Mouse (Mus musculus) right cerebral cortex, postnatal 10 days (tissue): Measurements from ENCODE around the gene Usp34.
"Not testable (repeated sequence)": the region's sequence is repeated elsewhere in the genome, so short reads cannot be mapped to it uniquely, and the experiment has no call there.

ENCODE experiments used
- DNase-seq, 2 experiments: peaks; one replicate each; pipeline ENCODE4 v3.0.0; 2021; ENCODE audit warnings: low spot score in 2 of 2

Gene Usp34

DNA sequence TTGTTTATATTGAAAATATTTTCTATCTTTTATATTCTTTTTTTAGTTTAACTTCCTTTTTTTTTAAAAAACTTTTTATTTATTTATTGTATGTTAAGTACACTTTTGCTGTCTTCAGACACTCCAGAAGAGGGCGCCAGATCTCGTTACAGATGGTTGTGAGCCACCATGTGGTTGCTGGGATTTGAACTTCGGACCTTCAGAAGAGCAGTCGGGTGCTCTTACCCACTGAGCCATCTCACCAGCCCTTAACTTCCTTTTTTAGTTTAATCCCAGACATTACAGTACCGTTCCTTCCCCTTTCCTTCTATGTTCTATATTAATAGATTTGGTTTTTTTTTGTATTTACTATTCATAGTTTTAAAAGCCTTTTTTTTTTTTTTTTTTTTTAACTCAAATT lies 50.5 kb downstream of the Usp34 start:
- DNase-seq = not testable (repeated sequence)

DNA sequence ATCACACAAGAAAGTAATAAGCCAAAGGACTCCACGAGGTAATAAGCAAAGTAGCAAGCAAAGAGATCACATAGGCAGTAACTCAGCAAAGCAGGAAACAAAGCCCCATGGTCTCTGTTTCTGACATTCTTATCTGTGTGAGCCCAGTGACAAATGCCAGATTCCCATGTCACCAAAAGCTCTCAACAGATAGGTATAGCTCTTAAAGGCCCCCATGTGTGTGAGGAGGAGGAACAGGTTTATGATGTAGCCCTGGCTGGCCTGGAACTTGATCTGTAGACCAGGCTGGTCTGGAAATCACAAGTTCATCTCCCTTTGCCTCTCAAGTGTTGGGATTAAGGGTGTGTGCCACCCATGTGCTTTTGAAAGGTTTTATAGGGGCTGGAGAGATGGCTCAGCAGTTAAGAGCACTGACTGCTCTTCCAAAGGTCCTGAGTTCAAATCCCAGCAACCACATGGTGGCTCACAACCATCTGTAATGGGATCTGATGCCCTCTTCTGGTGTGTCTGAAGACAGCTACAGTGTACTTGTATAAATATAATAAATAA lies 53.1 kb downstream of the Usp34 start:
- DNase-seq = not testable (repeated sequence)

DNA sequence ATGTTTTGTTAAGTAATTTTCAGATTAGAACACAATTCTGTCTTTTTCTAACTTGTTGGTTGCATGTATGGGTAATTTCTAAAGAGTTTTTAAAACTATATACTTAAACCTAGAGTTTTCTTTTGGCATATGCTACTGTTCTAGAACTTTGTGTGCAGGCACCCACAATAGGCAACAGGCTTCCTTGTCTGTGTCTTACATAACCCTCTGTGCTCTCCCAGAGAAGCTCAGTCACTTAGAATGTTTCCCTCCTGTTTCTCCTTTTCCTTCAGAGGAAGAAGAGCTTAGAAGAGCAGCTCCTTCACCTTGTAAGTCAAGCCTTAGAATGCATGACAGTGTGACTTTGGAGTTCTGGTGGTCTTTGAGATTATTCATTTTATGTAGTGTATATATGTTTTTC lies 55.6 kb downstream of the Usp34 start:
- no peak for DNase-seq

DNA sequence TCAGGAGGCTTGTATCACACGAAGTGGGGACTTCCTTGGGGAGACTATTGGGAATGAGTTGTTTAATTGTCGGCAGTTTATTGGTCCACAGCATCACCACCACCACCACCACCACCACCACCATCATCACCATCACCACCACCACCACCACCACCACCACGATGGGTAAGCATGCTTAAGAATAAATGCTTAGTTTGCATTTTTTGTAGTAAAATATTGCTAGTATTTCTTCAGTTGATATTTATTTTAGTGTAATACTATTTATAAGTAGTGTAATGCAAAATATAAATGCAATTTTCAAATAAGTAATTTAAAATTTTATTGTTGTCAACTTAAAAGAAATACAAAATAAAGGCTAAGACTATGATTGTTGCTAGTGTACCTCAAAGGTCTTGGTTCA lies 57.7 kb downstream of the Usp34 start:
- no peak for DNase-seq

DNA sequence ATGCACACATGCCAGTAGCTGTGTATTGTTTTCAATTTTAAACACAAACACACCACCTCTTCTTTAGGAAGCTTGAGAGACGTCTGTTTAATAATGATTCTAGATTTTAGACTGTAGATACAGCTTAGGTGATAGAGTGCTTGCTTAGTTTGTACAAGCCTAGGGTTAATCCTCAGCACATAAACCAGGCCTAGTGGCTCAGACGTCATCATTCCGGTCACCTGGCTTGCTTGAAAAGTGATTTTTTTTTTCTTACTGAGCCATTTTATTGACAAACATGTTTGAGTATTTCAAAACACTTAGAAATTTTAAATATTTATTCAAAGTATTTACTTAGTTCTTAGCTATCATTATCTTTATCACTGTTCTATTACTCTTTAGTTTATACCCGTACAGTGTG lies 65.3 kb downstream of the Usp34 start:
- DNase-seq = no peak

DNA sequence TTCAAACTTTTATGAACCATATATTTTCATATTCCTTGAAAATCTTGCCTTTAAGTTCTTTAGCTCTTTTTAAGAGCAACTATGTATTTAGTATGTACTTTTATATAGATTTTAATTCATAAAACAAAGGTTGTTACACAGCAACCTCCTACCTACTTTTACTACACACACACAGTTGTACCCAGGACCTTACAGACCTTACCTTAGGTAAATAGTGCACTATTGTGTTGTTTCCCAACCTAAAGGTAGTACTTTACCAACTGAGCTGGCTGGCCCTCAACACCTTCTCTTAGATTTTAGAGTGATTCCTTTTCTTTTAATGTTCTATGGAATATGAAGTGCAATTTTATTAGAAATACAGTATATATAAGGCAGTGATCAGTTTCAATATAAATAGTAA lies 65.8 kb downstream of the Usp34 start:
- no peak for DNase-seq

DNA sequence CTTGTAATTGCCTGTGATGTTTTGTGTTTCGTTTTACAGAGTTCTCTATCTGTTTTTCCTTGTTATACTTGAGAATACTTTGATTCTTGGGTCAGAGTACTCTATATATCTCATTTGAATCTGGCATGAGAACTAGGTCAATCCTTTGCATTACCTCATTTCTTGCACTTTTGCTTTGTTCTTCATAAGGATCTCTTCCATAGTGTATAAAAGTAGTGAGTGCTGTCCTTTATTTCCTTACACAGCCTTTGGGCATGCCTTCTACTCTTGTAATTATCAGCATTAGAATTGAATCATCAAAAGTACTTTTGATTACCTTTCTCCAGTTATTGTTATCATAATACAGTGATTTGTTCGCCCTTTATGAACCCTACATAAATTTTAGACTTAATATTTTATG lies 73.4 kb downstream of the Usp34 start:
- no peak for DNase-seq

DNA sequence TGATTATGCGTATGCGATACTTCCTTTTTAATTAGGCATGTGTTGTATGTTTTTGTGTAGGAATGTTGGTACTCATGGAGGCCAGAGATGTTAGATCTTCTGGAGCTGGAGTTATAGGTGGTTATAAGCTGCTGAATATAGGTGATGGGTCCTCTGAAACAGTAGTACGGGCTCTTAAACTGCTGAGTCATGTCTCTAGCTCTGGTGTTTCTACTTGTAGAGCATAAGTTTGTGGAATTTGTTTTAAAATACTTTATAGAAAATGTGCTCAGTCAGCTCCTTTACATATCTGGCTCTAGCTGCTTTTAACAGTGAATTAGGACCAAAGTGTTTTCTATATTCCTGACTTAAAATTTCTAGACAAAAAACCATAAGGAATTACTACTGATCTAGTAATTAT lies 73.9 kb downstream of the Usp34 start:
- DNase-seq = no peak

DNA sequence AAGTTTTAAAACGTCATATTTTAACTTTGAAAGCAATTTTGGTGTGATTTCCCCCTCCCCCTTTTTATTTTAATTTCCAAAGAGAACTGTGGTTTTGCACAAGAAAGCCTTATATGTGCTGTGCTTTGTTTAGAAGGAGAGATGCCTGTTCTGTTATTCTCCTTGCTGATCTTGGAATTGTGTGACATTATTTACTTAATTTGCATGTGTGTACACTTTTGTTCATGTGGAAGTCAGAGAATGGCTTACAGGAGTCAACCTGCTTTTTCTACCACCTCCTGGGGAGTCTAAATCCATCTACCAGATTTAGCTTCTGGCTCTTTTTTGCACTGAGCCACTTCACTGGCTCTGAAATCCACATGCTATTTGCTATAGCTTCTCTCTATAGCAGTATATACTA lies 76.1 kb downstream of the Usp34 start:
- DNase-seq = no peak

DNA sequence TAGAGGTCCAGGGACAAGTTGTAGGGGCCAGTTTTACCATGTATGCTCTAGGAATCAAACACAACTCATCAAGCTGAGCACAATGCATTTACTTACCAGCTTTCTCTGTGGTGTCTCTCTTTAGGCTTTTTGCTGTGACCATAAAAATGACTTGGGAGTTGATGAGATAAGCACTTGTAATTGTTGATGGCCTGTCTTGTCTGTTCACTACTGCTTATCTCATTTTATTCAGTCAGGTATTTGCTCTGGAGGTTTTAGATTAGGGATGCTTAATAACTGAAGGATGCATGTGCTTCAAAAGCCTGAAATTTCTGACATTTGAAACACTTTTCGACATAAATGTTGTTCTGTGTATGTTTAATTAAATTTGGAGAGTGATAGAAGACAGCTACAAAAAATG lies 83.0 kb downstream of the Usp34 start:
- DNase-seq = no peak

DNA sequence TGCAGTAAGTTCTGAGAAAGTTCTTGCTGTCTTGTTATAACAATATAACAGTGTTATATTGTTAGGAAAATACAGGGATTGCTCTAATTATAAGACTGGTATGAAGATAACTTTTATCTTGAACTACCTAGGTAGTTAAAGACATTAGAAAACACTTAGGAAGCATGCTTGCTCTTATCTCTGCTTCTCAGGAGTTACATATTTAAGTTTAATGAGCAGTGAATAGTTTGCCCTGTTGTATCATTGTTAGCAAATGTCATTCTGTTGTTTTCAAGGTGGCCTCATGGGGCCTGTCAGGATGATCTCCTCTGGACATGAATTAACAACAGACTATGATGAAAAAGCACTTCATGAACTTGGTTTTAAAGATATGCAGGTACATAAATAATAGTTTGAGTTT lies 85.9 kb downstream of the Usp34 start:
- no peak for DNase-seq

DNA sequence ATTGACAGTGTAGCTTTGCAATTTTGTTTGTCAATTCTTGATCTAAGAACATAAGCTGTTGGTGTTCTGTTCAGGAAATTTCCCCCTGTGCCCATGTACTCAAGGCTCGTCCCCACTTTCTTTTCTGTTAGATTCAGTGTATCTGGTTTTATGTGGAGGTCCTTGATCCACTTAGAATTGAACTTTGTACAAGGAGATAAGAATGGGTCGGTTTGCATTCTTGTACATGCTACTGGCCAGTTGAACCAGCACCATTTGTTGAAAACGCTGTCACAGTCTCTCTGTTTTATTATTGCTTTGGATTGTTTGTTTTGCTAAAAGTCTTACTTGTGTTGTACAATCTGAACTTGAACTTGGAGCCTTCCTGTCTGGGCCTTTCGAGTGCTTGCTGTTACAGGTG lies 89.9 kb downstream of the Usp34 start:
- DNase-seq = no peak

DNA sequence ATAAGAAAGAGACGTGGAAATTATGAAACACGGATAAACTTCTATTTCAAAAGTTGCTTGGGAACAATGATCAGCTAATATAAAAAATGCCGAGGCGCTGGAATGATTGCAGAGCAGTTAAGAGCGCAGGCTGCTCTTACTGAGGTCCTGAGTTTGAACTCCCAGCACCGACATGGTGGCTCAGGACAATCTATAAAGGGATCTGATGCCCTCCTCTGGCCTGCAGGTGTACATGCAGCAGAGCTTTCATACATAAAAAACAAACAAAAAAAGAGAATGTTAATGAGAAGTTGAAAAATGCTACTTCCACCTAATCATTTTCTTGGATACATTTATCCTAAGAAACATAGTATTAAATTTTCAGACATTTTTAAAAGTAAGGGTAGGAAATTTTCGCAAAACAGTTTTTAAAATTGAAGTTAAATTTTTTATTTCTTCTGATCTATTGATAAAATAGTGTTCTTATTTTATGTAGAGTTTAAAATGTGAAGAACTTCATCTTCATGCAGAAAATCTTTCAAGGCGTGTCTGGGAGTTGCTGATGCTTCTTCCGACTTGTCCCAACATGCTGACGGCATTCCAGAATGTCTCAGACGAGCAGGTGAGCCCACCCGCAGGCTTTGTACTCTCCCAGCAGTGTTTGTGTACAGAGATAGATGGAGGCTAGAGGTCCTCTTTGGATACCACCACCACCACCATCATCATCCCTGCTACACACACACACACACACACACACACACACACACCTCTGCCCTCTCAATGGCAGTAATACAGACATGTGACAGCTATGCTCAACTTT lies 94.5 kb downstream of the Usp34 start:
- no peak for DNase-seq

DNA sequence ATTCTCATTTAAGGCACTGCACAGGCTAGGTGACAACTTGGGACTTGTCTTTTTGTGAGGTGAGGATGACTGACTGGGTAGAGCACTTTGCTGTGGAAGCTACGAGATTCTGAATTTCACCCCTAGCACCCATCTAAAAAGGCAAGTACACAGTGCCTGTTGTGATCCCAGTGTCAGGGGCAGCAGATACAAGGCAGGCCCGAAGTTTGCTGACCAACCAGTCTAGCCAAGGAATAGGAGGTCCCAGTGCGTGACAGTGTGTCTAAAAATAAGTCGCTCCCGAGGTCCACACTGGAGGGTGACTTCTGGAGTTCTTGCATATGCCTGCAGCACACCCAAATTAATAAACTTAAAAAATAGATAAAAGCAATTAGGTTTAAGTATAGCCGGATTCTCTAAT lies 121.6 kb downstream of the Usp34 start:
- no peak for DNase-seq

DNA sequence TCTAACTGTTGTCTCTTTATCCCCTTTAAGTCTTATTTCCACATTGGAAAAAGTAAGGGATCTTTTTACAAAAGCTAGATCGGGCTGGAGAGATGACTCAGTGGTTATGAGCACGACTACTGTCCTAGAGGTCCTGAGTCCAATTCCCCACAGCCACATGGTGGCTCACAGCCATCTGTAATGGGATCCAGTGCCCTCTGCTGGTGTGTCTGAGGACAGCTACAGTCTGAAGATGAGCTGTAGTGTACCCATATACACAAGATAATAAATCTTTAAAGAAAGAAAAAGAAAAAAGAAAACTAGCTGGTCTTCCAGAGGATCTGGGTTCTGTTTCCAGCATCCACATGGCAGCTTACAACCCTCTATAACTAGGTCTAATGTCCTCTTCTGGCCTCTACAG lies 123.3 kb downstream of the Usp34 start:
- no peak for DNase-seq

DNA sequence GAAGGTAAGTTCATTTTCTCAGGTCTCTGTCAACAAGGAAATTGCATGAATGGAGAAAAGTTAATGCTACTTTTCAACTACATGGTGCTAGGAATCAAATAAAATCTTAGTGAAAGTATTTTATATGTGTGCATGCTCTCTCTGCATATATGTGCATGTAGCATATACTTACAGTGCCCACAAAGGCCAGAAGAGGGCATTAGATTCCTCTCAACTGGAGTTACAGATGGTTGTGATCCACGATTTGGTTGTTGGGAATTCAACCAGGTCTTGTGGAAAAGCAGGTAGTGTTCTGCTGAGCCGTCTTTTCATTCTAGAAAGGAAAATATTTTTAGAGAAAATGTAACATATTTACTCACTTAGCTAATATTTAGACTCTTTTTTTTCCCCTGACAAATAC lies 129.4 kb downstream of the Usp34 start:
- no peak for DNase-seq

DNA sequence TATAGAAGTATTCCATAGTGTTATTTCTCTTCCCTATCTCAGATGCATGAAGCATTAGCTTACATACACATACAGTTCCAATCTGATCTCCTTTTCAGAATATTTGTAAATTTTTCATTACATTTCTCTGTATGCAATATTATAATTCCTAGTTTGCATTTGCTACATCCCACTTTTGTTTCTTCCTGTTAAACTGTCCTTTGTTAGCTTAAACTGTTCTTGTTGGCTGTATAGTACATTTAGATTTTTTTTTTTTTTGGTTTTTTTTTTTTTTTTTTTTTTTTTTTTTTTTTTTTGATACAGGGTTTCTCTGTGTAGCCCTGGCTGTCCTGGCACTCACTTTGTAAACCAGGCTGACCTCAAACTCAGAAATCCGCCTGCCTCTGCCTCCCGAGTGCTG lies 159.2 kb downstream of the Usp34 start:
- DNase-seq = not testable (repeated sequence)

DNA sequence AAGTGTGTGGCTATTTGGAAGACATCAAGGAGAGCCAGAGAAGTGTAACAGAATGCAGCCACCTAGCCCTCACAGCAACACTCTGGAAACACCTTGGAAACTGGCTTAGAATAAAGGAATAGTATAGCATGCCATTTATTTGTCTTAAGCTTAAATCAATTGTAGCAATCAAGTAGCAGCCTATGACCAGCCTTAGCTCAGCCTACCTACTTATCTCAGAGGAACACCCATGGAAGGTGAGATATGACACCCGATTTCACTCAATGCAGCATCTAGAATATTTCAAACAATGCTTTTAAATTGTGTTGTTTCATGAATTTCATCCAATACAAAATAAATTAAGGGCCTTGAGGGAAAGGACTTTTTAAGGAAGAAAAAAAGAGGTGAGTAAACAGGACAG lies 183.3 kb downstream of the Usp34 start:
- DNase-seq = no peak

DNA sequence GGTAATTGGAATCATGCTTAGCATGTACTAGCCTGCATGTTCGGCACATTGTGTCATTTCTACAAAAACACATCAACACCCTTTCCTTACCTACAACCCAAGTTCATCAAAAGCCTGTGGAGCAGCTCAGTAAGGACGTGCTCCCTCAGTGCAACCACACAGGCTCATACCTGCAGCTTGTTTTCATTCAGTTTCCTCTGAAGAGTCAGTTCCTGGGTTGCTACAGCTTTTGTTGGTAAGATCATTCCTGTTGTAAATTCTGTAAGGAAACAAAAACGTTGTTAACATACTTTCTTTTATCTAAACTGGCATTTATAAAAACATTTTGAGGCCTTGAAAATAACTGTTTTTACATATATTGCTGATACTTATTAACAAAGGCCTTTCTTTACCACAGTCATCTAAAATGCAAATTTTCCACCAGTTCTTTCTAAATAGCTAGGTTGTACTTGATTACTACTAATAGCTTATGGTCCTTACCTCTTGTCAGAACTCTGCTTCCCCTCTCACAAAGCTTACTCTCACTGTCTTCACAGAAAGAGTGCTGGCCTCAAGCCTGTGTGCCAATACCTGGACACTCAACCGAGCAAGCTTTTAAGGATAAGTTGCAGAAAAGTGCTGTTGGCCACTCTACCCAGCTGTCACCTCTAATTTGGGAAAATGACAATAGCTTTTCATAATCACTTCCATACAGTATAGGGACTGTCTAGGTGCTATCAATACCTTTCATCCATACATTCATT lies 185.5 kb downstream of the Usp34 start:
- DNase-seq = no peak

DNA sequence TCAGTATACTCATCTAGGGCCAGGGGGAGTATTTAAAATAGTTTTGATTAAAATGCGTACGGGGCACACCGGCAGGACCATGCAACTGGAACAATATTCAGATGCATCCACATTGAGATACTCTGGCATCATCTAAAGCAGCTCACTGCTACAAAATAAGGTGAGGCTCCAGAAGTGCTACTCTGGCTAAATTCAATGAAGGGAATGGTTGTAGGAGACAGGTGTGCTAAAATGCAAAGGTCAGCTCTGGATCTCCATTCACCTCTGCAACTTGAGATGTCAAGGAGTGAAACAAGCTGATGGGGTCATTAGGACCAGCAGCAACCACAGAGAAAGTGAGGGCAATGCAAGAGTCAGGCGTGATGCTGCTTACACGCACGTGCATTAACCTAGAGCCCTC lies 188.5 kb downstream of the Usp34 start:
- no peak for DNase-seq

DNA sequence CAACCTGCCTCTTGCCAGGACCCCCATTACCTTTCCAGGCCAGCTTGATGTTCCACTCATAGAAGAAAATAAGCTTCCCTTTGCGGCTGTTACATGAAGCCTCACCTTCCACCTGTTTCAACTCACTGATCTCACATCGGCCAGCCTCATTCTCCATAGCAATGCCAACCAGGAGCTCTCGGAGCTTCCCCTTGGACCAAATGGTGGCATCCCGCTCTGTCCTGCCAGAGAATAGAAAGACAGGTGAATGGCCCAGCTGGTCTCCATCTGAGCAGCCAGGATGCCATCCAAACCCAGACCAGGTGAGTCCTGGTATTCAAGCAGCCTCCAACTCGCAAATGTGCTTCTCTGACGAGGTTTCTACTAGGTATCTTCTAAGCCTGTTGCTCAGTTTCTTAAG lies 190.0 kb downstream of the Usp34 start:
- DNase-seq = peak; percentile 26 to 39

DNA sequence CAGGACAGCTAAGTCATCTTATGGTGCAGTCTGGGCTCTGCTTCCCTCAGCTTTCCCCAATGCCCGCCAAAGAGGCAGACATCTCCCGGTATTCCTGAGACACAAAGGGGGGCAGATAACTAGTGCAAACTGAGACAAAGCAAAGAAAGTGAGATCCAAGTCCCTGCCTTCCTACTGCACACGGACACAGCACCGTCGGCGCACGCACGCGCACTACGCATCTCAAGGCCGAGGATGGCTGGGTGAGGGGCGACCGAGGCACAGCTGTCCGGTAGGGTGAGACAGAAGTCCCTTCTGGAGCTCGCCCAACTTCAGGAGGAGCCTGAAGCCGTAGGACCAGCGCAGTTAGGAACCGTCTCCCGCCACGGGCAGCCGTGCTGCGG lies 190.6 kb downstream of the Usp34 start:
- DNase-seq = peak; percentile 84 to 85
